Mouse (Mus musculus) testis, adult 2 months (tissue): ENCODE measurements around the gene Ezh1. TPM values are rescaled to one million over a fixed set of nuclear protein-coding genes. Genes with fewer than 3 reads are reported as not detected.

Experiments
- H3K27ac ChIP-seq: fragments of 200-500 bp; 2 replicates; pipeline ENCODE4 v1.5.1; 2012; ENCODE audit warnings: low read depth, low read length; ENCODE audit not compliant: control insufficient read depth, insufficient read depth
- H3K27me3 ChIP-seq: fragments of 200-500 bp; 2 replicates; pipeline ENCODE4 v1.6.1; 2012; ENCODE audit warnings: mild to moderate bottlenecking, low read length, moderate library complexity; ENCODE audit not compliant: control insufficient read depth, insufficient read depth
- H3K36me3 ChIP-seq: fragments of 200-500 bp; 2 replicates; pipeline ENCODE4 v1.6.1; 2012; ENCODE audit warnings: mild to moderate bottlenecking, low read length; ENCODE audit not compliant: control insufficient read depth, insufficient read depth
- H3K4me1 ChIP-seq: fragments of 200-500 bp; 2 replicates; pipeline ENCODE4 v1.6.1; 2012; ENCODE audit warnings: low read length; ENCODE audit not compliant: control insufficient read depth, insufficient read depth
- H3K4me3 ChIP-seq: fragments of 200-500 bp; 2 replicates; pipeline ENCODE4 v1.5.1; 2012; ENCODE audit warnings: low read depth, mild to moderate bottlenecking, low read length, moderate library complexity, mixed read lengths; ENCODE audit not compliant: control insufficient read depth
- CTCF ChIP-seq: fragments of 200-500 bp; IDR thresholded peaks from 2 replicates; pipeline ENCODE4 v1.5.1; 2012; ENCODE audit warnings: low read depth, mild to moderate bottlenecking, inconsistent platforms, low read length, moderate library complexity; ENCODE audit not compliant: control insufficient read depth, insufficient read depth, insufficient replicate concordance
- POLR2A ChIP-seq: fragments of 200-500 bp; IDR thresholded peaks from 2 replicates; pipeline ENCODE4 v1.6.1; 2012; ENCODE audit warnings: low read depth, mild to moderate bottlenecking, inconsistent platforms, low read length, moderate library complexity; ENCODE audit not compliant: control insufficient read depth
- polyA plus RNA-seq: library from polyadenylated mRNA; depleted of rRNA; stranded (reverse); fragments of >200 nt; gene quantifications from 2 replicates; pipeline ENCODE4 v1.2.3, GENCODE M21; 2012

Ezh1 gene
- polyA plus RNA-seq, 1 experiment = 14.3 TPM

- H3K27ac ChIP-seq = no peak overlapping the region
- H3K36me3 ChIP-seq = no peaks in the 10 kb centered on the region
- TF ChIP-seq POLR2A (no peak), CTCF (no peak)
- H3K27me3 ChIP-seq = no peaks in the 10 kb centered on the region
- no peak overlapping the region for H3K4me3 ChIP-seq
- H3K4me1 ChIP-seq = peaks cover 6% of the 10 kb centered on the region
Measured at GRCm38 (mm10) chr11:101245071-101245470, 18.8 kb upstream of the Ezh1 start.

- H3K4me3 ChIP-seq = no peak overlapping the region
Measured at GRCm38 (mm10) chr11:101238071-101238647, 11.9 kb upstream of the Ezh1 start.

GRCm38 (mm10) chr11:101236782-101237181 is 10.5 kb upstream of the Ezh1 start:
- TF ChIP-seq CTCF (no peak), POLR2A (no peak)
- no peaks in the 10 kb centered on the region for H3K36me3 ChIP-seq

More at GRCm38 (mm10) chr11:101238071-101238647, 11.9 kb upstream of the Ezh1 start:
- H3K36me3 ChIP-seq = no peaks in the 10 kb centered on the region
- H3K4me1 ChIP-seq = no peaks in the 10 kb centered on the region
- no peak overlapping the region for H3K27ac ChIP-seq
- TF ChIP-seq CTCF (no peak), POLR2A (no peak)
- H3K27me3 ChIP-seq = no peaks in the 10 kb centered on the region

GRCm38 (mm10) chr11:101235429-101235828 is 9.2 kb upstream of the Ezh1 start:
- no peak overlapping the region for H3K4me3 ChIP-seq
- peaks cover 14% of the 10 kb centered on the region for H3K4me1 ChIP-seq
- H3K27ac ChIP-seq = no peak overlapping the region
- no peaks in the 10 kb centered on the region for H3K36me3 ChIP-seq
- H3K27me3 ChIP-seq = no peaks in the 10 kb centered on the region
- TF ChIP-seq POLR2A (no peak), CTCF (no peak)

More at GRCm38 (mm10) chr11:101236782-101237181, 10.5 kb upstream of the Ezh1 start:
- Histone ChIP-seq H3K27ac (no peak overlapping the region), H3K4me3 (no peak overlapping the region), H3K27me3 (no peaks in the 10 kb centered on the region), H3K4me1 (0 out of 2 replicates have a peak, but pooled peaks cover 3% of the 10 kb centered on the region)

- Histone ChIP-seq H3K27me3 (no peaks in the 10 kb centered on the region), H3K4me1 (peaks cover 18% of the 10 kb centered on the region), H3K4me3 (no peak overlapping the region), H3K27ac (no peak overlapping the region), H3K36me3 (no peaks in the 10 kb centered on the region)
- TF ChIP-seq POLR2A (no peak), CTCF (no peak)
Measured at GRCm38 (mm10) chr11:101234124-101234523, 7.9 kb upstream of the Ezh1 start.

- Histone ChIP-seq H3K27ac (no peak overlapping the region), H3K4me3 (no peak overlapping the region), H3K36me3 (no peaks in the 10 kb centered on the region), H3K4me1 (peaks cover 19% of the 10 kb centered on the region), H3K27me3 (no peaks in the 10 kb centered on the region)
- TF ChIP-seq POLR2A (no peak), CTCF (no peak)
Measured at GRCm38 (mm10) chr11:101233240-101233639, 7.0 kb upstream of the Ezh1 start.

GRCm38 (mm10) chr11:101232010-101232839 is 6.0 kb upstream of the Ezh1 start:
- Histone ChIP-seq H3K27ac (peak overlapping the region; percentile 76), H3K4me3 (no peak overlapping the region), H3K27me3 (no peaks in the 10 kb centered on the region), H3K4me1 (peaks cover 19% of the 10 kb centered on the region), H3K36me3 (no peaks in the 10 kb centered on the region)
- TF ChIP-seq POLR2A (no peak), CTCF (no peak)
